Mouse (Mus musculus): ENCODE data around the gene Zdhhc6.

DNA sequence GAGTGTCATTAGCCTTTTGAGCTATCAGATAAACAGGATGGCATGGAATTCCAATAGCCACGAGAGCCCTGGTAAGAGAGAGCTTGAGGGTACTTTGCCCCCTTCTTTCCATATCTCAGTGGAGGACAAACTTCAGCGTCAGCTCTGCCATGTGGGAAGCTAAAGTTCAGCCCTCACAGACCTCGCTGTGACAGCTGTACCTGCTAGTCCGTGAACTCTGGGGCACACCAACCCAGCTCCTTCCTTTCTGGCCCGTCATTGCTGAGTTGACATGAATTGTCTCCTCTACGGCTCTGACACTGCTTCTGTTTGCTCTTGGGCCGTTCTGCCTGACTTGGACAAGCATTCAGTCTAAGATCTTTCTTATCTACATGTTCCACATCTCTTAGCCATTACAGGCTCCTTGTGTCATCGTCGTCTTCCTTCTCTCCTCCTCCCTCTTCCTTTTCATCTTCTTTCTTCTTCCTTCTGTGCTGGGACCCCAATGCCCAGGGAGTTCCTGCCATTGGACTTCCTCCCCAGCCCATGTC, 67.8 kb downstream of the Zdhhc6 start:
- TF ChIP-seq CHD2 (IDR thresholded peaks at IDR 0.05; ENCODE audit: low read depth, low read length) (no peak), HCFC1 (IDR thresholded peaks at IDR 0.05; ENCODE audit: borderline replicate concordance, insufficient read depth, low read length) (no peak)

Data from ES-E14 (cell line).